ENCODE assay signal across 1 mouse cellular context in the genomic region with DNA sequence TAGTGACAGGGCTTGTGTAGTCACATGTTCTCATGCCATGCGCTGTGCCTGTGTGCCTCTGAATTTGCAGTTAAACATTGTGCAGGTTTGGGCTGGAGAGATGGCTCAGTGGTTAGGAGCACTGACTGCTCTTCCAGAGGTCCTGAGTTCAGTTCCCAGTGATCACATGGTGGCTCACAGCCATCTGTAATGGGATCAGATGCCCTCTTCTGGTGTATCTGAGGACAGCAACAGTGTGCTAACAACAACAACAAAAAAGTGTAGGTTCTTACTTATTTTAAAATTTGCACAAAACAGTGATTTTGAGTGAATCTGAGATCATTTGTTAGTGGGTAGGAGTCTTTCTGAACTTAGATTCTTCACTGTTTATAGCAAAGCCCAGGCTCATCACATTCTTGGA.
TF ChIP-seq lines count a peak whose summit lies in the region.

No protein-coding gene starts in this region.

TF ChIP-seq in MEL, 35 proteins besides CTCF, POLR2A, EP300 and RAD21:
- peak; percentile 28; the same call in 1 of the 2 replicates for TF ChIP-seq TBP (IDR thresholded peaks at IDR 0.05; ENCODE audit: low read depth, low read length)
- TF ChIP-seq GATA1 (IDR thresholded peaks at IDR 0.05; ENCODE audit: low read depth, low read length): no peak
- TF ChIP-seq SMC3 (IDR thresholded peaks at IDR 0.05; ENCODE audit: low read depth, low read length): peak; percentile 45
- no peak for TF ChIP-seq RCOR1 (IDR thresholded peaks at IDR 0.05; ENCODE audit: low read depth, low read length)
- TF ChIP-seq USF1 (IDR thresholded peaks at IDR 0.05; ENCODE audit: low read depth, low read length): peak; percentile 66
- TF ChIP-seq MAFK (IDR thresholded peaks at IDR 0.05; ENCODE audit: borderline replicate concordance, low read depth, low read length): no peak
- no peak for TF ChIP-seq MYC (IDR thresholded peaks at IDR 0.05; ENCODE audit: low read depth, low read length)
- no peak for TF ChIP-seq MAZ (IDR thresholded peaks at IDR 0.05; ENCODE audit: low read depth, low read length)
TF ChIP-seq in MEL: peak in this region for 3.
